Mouse (Mus musculus) heart, embryonic 14.5 days (tissue): ENCODE measurements around the gene Ubac2. TPM values are rescaled to one million over a fixed set of nuclear protein-coding genes. Genes with fewer than 3 reads are reported as not detected.

Experiments
- ATAC-seq: fragments of 200-750 bp; cut with Nextera tagmentation; 2 replicates; pipeline ENCODE4 v1.8.0; 2017; ENCODE audit warnings: low read depth, moderate TSS enrichment; ENCODE audit not compliant: insufficient number of reproducible peaks, insufficient read depth, low FRiP score
- H3K27ac ChIP-seq, 2 experiments: fragments of 200-500 bp in 1 of 2; fragments of 300-500 bp in 1 of 2; sonication (generic) in 1 of 2; replicated peaks in 1 of 2; 2 replicates each; pipeline ENCODE4 v1.5.1; 2012 to 2014; ENCODE audit warnings: low read depth in 2 of 2, low read length in 2 of 2, control low read depth in 1 of 2, mild to moderate bottlenecking in 1 of 2, mixed read lengths in 1 of 2; ENCODE audit not compliant: control insufficient read depth in 1 of 2, insufficient read depth in 1 of 2
- H3K27me3 ChIP-seq: fragments of 300-500 bp; sonication (generic); 2 replicates; pipeline ENCODE4 v1.6.1; 2014; ENCODE audit warnings: mild to moderate bottlenecking, low read length, control low read depth; ENCODE audit not compliant: control insufficient read depth, insufficient read depth
- H3K36me3 ChIP-seq: fragments of 300-500 bp; sonication (generic); 2 replicates; pipeline ENCODE4 v1.6.1; 2014; ENCODE audit warnings: mild to moderate bottlenecking, control low read depth, low read length, mixed read lengths; ENCODE audit not compliant: control insufficient read depth, insufficient read depth
- H3K4me1 ChIP-seq, 2 experiments: fragments of 200-500 bp in 1 of 2; fragments of 300-500 bp in 1 of 2; sonication (generic) in 1 of 2; 2 replicates each; pipeline ENCODE4 v1.6.1; 2012 to 2014; ENCODE audit warnings: low read length in 2 of 2, control low read depth in 1 of 2, mixed read lengths in 1 of 2; ENCODE audit not compliant: control insufficient read depth in 2 of 2, insufficient read depth in 2 of 2
- H3K4me2 ChIP-seq: fragments of 300-500 bp; sonication (generic); 2 replicates; pipeline ENCODE4 v1.6.1; 2014; ENCODE audit warnings: mild to moderate bottlenecking, low read length
- H3K4me3 ChIP-seq, 2 experiments: fragments of 200-500 bp in 1 of 2; fragments of 300-500 bp in 1 of 2; sonication (generic) in 1 of 2; 2 replicates each; pipeline ENCODE4 v1.5.1; 2012 to 2014; ENCODE audit warnings: low read length in 2 of 2, mild to moderate bottlenecking in 2 of 2, control low read depth in 1 of 2, low read depth in 1 of 2, moderate library complexity in 1 of 2; ENCODE audit not compliant: control insufficient read depth in 1 of 2, insufficient read depth in 1 of 2
- H3K9ac ChIP-seq: fragments of 300-500 bp; sonication (generic); 2 replicates; pipeline ENCODE4 v1.6.1; 2014; ENCODE audit warnings: mild to moderate bottlenecking, low read length
- H3K9me3 ChIP-seq: fragments of 300-500 bp; sonication (generic); 2 replicates; pipeline ENCODE4 v1.6.1; 2016; ENCODE audit warnings: low read length, control low read depth; ENCODE audit not compliant: control insufficient read depth
- WGBS: fragments of 180-500 bp; shearing (Covaris S2); extraction: QIAGEN DNeasy Blood & Tissue Kit; methylation state at CpG from one replicate; pipeline ENCODE4 v1.1.7; 2014; 5-methylcytosine and 5-hydroxymethylcytosine counted together
- polyA plus RNA-seq: library from polyadenylated mRNA; unstranded; fragments of >200 nt; fragmentation: Nextera tagmentation; extraction: Ambion mirVana; gene quantifications from 2 replicates; pipeline ENCODE4 v1.2.1, GENCODE M21; 2014

Ubac2 gene
- polyA plus RNA-seq, 1 experiment from 2014 or later = 56.3 TPM

GRCm38 (mm10) chr14:121932180-121932579 is 53.8 kb downstream of the Ubac2 start:
- peaks cover 2 to 14% of the 10 kb centered on the region in 2 experiments; a peak in 3 of 4 replicates for H3K4me1 ChIP-seq
- no peak for ATAC-seq
- H3K36me3 ChIP-seq = peaks cover 8% of the 10 kb centered on the region
- WGBS = 72% methylated on average over 4 of the region's 4 CpGs
- H3K9me3 ChIP-seq = peaks cover 10% of the 10 kb centered on the region
- no peak overlapping the region for H3K4me3 ChIP-seq
- no peaks in the 10 kb centered on the region for H3K27me3 ChIP-seq
- H3K27ac ChIP-seq = no peak overlapping the region
- no peak overlapping the region for H3K4me2 ChIP-seq
- H3K9ac ChIP-seq = no peak overlapping the region

- Histone ChIP-seq H3K9ac (no peak overlapping the region), H3K27me3 (no peaks in the 10 kb centered on the region), H3K4me1 (peaks cover 8 to 17% of the 10 kb centered on the region in 2 experiments), H3K4me2 (no peak overlapping the region), H3K9me3 (peaks cover 10% of the 10 kb centered on the region), H3K36me3 (peaks cover 8% of the 10 kb centered on the region), H3K4me3 (no peak overlapping the region), H3K27ac (no peak overlapping the region)
- 90% methylated on average over 7 of the region's 7 CpGs for WGBS
- no peak for ATAC-seq
Observed at GRCm38 (mm10) chr14:121933906-121934596, 55.6 kb downstream of the Ubac2 start.

- Histone ChIP-seq H3K9ac (no peak overlapping the region), H3K9me3 (peaks cover 10% of the 10 kb centered on the region), H3K4me3 (no peak overlapping the region), H3K27me3 (no peaks in the 10 kb centered on the region), H3K36me3 (peaks cover 8% of the 10 kb centered on the region), H3K4me1 (peaks cover 8 to 21% of the 10 kb centered on the region in 2 experiments), H3K4me2 (no peak overlapping the region), H3K27ac (no peak overlapping the region)
- ATAC-seq = no peak
- 82% methylated on average over 5 of the region's 5 CpGs for WGBS
Observed at GRCm38 (mm10) chr14:121934597-121934946, 56.2 kb downstream of the Ubac2 start.

- Histone ChIP-seq H3K4me2 (no peak overlapping the region), H3K36me3 (peaks cover 8% of the 10 kb centered on the region), H3K4me1 (peaks cover 8 to 17% of the 10 kb centered on the region in 2 experiments), H3K9ac (no peak overlapping the region), H3K27me3 (no peaks in the 10 kb centered on the region), H3K9me3 (peaks cover 10% of the 10 kb centered on the region), H3K4me3 (no peak overlapping the region), H3K27ac (no peak overlapping the region)
- no peak for ATAC-seq
- 87% methylated on average over 4 of the region's 4 CpGs for WGBS
Observed at GRCm38 (mm10) chr14:121936356-121936755, 57.9 kb downstream of the Ubac2 start.

- Histone ChIP-seq H3K36me3 (peaks cover 8% of the 10 kb centered on the region), H3K9ac (no peak overlapping the region), H3K4me1 (peaks cover 6 to 17% of the 10 kb centered on the region in 2 experiments), H3K9me3 (peaks cover 10% of the 10 kb centered on the region), H3K4me2 (no peak overlapping the region), H3K27ac (no peak overlapping the region), H3K4me3 (no peak overlapping the region), H3K27me3 (no peaks in the 10 kb centered on the region)
- WGBS = 65% methylated on average over 8 of the region's 8 CpGs
- ATAC-seq = no peak
Observed at GRCm38 (mm10) chr14:121936856-121937255, 58.4 kb downstream of the Ubac2 start.

GRCm38 (mm10) chr14:121937601-121938255 is 59.3 kb downstream of the Ubac2 start:
- Histone ChIP-seq H3K9me3 (peaks cover 10% of the 10 kb centered on the region), H3K27me3 (no peaks in the 10 kb centered on the region), H3K4me3 (no peak overlapping the region), H3K36me3 (peaks cover 8% of the 10 kb centered on the region), H3K4me1 (peaks cover 6 to 17% of the 10 kb centered on the region in 2 experiments), H3K4me2 (no peak overlapping the region), H3K9ac (no peak overlapping the region), H3K27ac (peak overlapping the region in 1 of 2 experiments; percentile 55; a peak in 1 of 4 replicates)
- ATAC-seq = no peak
- WGBS = 64% methylated on average over 11 of the region's 11 CpGs

GRCm38 (mm10) chr14:121938256-121939191 is 60.1 kb downstream of the Ubac2 start:
- Histone ChIP-seq H3K36me3 (peaks cover 8% of the 10 kb centered on the region), H3K4me2 (no peak overlapping the region), H3K4me3 (no peak overlapping the region), H3K9ac (no peak overlapping the region), H3K4me1 (peaks cover 6 to 17% of the 10 kb centered on the region in 2 experiments), H3K9me3 (peaks cover 10% of the 10 kb centered on the region), H3K27ac (peak overlapping the region in 1 of 2 experiments; percentile 26; a peak in 1 of 4 replicates), H3K27me3 (no peaks in the 10 kb centered on the region)
- WGBS = 74% methylated on average over 11 of the region's 11 CpGs
- no peak for ATAC-seq
